Mouse (Mus musculus): ENCODE measurements at regions not wholly inside any gene's neighbourhood (a gene's known extent, or its start where the extent isn't known, plus 50 kb on each side); places are given as distances from the start of the nearest gene placed in this dataset.

- 58% methylated on average over 7 of the region's 7 CpGs for WGBS (ENCODE audit: insufficient replicate concordance)
- TF ChIP-seq CTCF (IDR thresholded peaks at IDR 0.05; ENCODE audit: low read depth) (no peak), EP300 (IDR thresholded peaks at IDR 0.05; ENCODE audit: low read depth) (no peak)
These were observed 140.1 kb upstream of the Hs3st4 start for GRCm38 (mm10) chr7:123842552-123842951.

GRCm38 (mm10) chr7:123847081-123847480, 135.6 kb upstream of the Hs3st4 start:
- no peaks in the 10 kb centered on the region for H3K36me3 ChIP-seq (replicated peaks; ENCODE audit: control insufficient read depth, insufficient read depth, low read depth)
- no peaks in the 10 kb centered on the region for H3K9me3 ChIP-seq (ENCODE audit: control insufficient read depth, low read length)
- no peak overlapping the region for H3K4me3 ChIP-seq (ENCODE audit: insufficient read depth in 1 of 2, low read depth in 2 of 2, low read length in 2 of 2)
- H3K27me3 ChIP-seq (ENCODE audit: control insufficient read depth, insufficient read depth, low read length): no peaks in the 10 kb centered on the region
- 62% methylated on average over 4 of the region's 4 CpGs for WGBS (ENCODE audit: insufficient replicate concordance)
- no peaks in the 10 kb centered on the region for H3K4me1 ChIP-seq (replicated peaks; ENCODE audit: control insufficient read depth in 2 of 2, insufficient read depth in 2 of 2, low read length in 1 of 2)
- no peak overlapping the region for H3K27ac ChIP-seq
- no peak for TF ChIP-seq EP300 (IDR thresholded peaks at IDR 0.05; ENCODE audit: low read depth)
- no peak for TF ChIP-seq CTCF (IDR thresholded peaks at IDR 0.05; ENCODE audit: low read depth)
- no peak overlapping the region for H3K9ac ChIP-seq (replicated peaks)
- ATAC-seq (ENCODE audit: insufficient read depth) (no peak), DNase-seq (ENCODE audit: low read depth in 3 of 3, low spot score in 3 of 3) (no peak)
- H3K4me2 ChIP-seq (ENCODE audit: low read depth): no peak overlapping the region

More at GRCm38 (mm10) chr7:123842552-123842951, 140.1 kb upstream of the Hs3st4 start:
- Histone ChIP-seq H3K4me3 (ENCODE audit: insufficient read depth in 1 of 2, low read depth in 2 of 2, low read length in 2 of 2) (no peak overlapping the region), H3K27ac (no peak overlapping the region), H3K36me3 (replicated peaks; ENCODE audit: control insufficient read depth, insufficient read depth, low read depth) (no peaks in the 10 kb centered on the region), H3K9ac (replicated peaks) (no peak overlapping the region), H3K9me3 (ENCODE audit: control insufficient read depth, low read length) (no peaks in the 10 kb centered on the region), H3K4me1 (replicated peaks; ENCODE audit: control insufficient read depth in 2 of 2, insufficient read depth in 2 of 2, low read length in 1 of 2) (no peaks in the 10 kb centered on the region), H3K4me2 (ENCODE audit: low read depth) (no peak overlapping the region), H3K27me3 (ENCODE audit: control insufficient read depth, insufficient read depth, low read length) (no peaks in the 10 kb centered on the region)
- no peak for DNase-seq (ENCODE audit: low read depth in 3 of 3, low spot score in 3 of 3)
- no peak for ATAC-seq (ENCODE audit: insufficient read depth)

GRCm38 (mm10) chr7:123848644-123849043, 134.0 kb upstream of the Hs3st4 start:
- no peaks in the 10 kb centered on the region for H3K36me3 ChIP-seq (replicated peaks; ENCODE audit: control insufficient read depth, insufficient read depth, low read depth)
- H3K9ac ChIP-seq (replicated peaks): no peak overlapping the region
- no peak overlapping the region for H3K4me3 ChIP-seq (ENCODE audit: insufficient read depth in 1 of 2, low read depth in 2 of 2, low read length in 2 of 2)
- H3K27me3 ChIP-seq (ENCODE audit: control insufficient read depth, insufficient read depth, low read length): no peaks in the 10 kb centered on the region
- no peak overlapping the region for H3K27ac ChIP-seq
- no peaks in the 10 kb centered on the region for H3K4me1 ChIP-seq (replicated peaks; ENCODE audit: control insufficient read depth in 2 of 2, insufficient read depth in 2 of 2, low read length in 1 of 2)
- ATAC-seq (ENCODE audit: insufficient read depth) (no peak), DNase-seq (ENCODE audit: low read depth in 3 of 3, low spot score in 3 of 3) (no peak)
- no peak for TF ChIP-seq EP300 (IDR thresholded peaks at IDR 0.05; ENCODE audit: low read depth)
- no peak for TF ChIP-seq CTCF (IDR thresholded peaks at IDR 0.05; ENCODE audit: low read depth)
- H3K9me3 ChIP-seq (ENCODE audit: control insufficient read depth, low read length): no peaks in the 10 kb centered on the region
- WGBS (ENCODE audit: insufficient replicate concordance): 26% methylated on average over 5 of the region's 5 CpGs
- no peak overlapping the region for H3K4me2 ChIP-seq (ENCODE audit: low read depth)

- TF ChIP-seq CTCF (IDR thresholded peaks at IDR 0.05; ENCODE audit: low read depth) (no peak), EP300 (IDR thresholded peaks at IDR 0.05; ENCODE audit: low read depth) (no peak)
- Histone ChIP-seq H3K4me1 (replicated peaks; ENCODE audit: control insufficient read depth in 2 of 2, insufficient read depth in 2 of 2, low read length in 1 of 2) (no peaks in the 10 kb centered on the region), H3K27me3 (ENCODE audit: control insufficient read depth, insufficient read depth, low read length) (no peaks in the 10 kb centered on the region), H3K36me3 (replicated peaks; ENCODE audit: control insufficient read depth, insufficient read depth, low read depth) (no peaks in the 10 kb centered on the region), H3K27ac (no peak overlapping the region), H3K4me3 (ENCODE audit: insufficient read depth in 1 of 2, low read depth in 2 of 2, low read length in 2 of 2) (no peak overlapping the region), H3K9me3 (ENCODE audit: control insufficient read depth, low read length) (no peaks in the 10 kb centered on the region), H3K9ac (replicated peaks) (no peak overlapping the region), H3K4me2 (ENCODE audit: low read depth) (no peak overlapping the region)
- WGBS (ENCODE audit: insufficient replicate concordance): 46% methylated on average over 3 of the region's 3 CpGs
- DNase-seq (ENCODE audit: low read depth in 3 of 3, low spot score in 3 of 3) (no peak), ATAC-seq (ENCODE audit: insufficient read depth) (no peak)
These were observed 133.4 kb upstream of the Hs3st4 start for GRCm38 (mm10) chr7:123849220-123849619.

GRCm38 (mm10) chr7:123850272-123851197, 132.1 kb upstream of the Hs3st4 start:
- no peaks in the 10 kb centered on the region for H3K36me3 ChIP-seq (replicated peaks; ENCODE audit: control insufficient read depth, insufficient read depth, low read depth)
- H3K4me2 ChIP-seq (ENCODE audit: low read depth): no peak overlapping the region
- H3K4me3 ChIP-seq (ENCODE audit: insufficient read depth in 1 of 2, low read depth in 2 of 2, low read length in 2 of 2): no peak overlapping the region
- no peak for ATAC-seq (ENCODE audit: insufficient read depth)
- 63% methylated on average over 10 of the region's 10 CpGs for whole genome bisulfite sequencing (ENCODE audit: insufficient replicate concordance)
- no peak for DNase-seq (ENCODE audit: low read depth in 3 of 3, low spot score in 3 of 3)
- H3K4me1 ChIP-seq (replicated peaks; ENCODE audit: control insufficient read depth in 2 of 2, insufficient read depth in 2 of 2, low read length in 1 of 2): no peaks in the 10 kb centered on the region
- H3K27ac ChIP-seq: no peak overlapping the region
- H3K9ac ChIP-seq (replicated peaks): no peak overlapping the region
- H3K27me3 ChIP-seq (ENCODE audit: control insufficient read depth, insufficient read depth, low read length): no peaks in the 10 kb centered on the region
- H3K9me3 ChIP-seq (ENCODE audit: control insufficient read depth, low read length): no peaks in the 10 kb centered on the region
- no peak for TF ChIP-seq CTCF (IDR thresholded peaks at IDR 0.05; ENCODE audit: low read depth)
- no peak for TF ChIP-seq EP300 (IDR thresholded peaks at IDR 0.05; ENCODE audit: low read depth)

Data from liver, embryonic 14.5 days (tissue).